Mouse (Mus musculus): Measurements from ENCODE around the gene Vps26b. TPM values are rescaled to one million over a fixed set of nuclear protein-coding genes. Genes with fewer than 3 reads are reported as not detected.
A peak's percentile ranks its signal among the peaks of the same experiment; 100 is the strongest.

Vps26b gene
- total RNA-seq (2021) = 100 to 1,000 TPM in 1 of 2 experiments, 10 to 100 TPM in 1; 92.9 to 101 TPM
- long read RNA-seq, experiment 1, transcript Vps26b-201 (6 exons, 3,575 nt) = major isoform, 101 of 110 reads
- long read RNA-seq, experiment 1, partial matches to known transcripts = 3 of 110 reads
- long read RNA-seq, experiment 1, other reads (novel, unspliced or antisense) = 6 of 110 reads
- long read RNA-seq, experiment 2, transcript Vps26b-201 (6 exons, 3,575 nt) = major isoform, 61 of 72 reads
- long read RNA-seq, experiment 2, partial matches to known transcripts = 1 of 72 reads
- long read RNA-seq, experiment 2, other reads (novel, unspliced or antisense) = 8 of 72 reads

- H3K4me3 ChIP-seq = peak within 1 kb of the TSS; percentile 85
- DNase-seq (ENCODE audit: extremely low spot score in 1 of 2, low spot score in 2 of 2) = peak; percentile 94 to 95
- TF ChIP-seq CTCF (IDR thresholded peaks at IDR 0.05) = peak; percentile 30
- H3K27ac ChIP-seq = peak within 1 kb of the TSS; percentile 96
- intact Hi-C loops (cut with DNase I) = loop anchor here (2.0 kb wide), 1 partner anchor 31 kb away; the partner anchor contains the start of genes Acad8 and Thyn1
These were observed at the start of gene Vps26b, which contains the start of gene Ncapd3 for GRCm38 (mm10) chr9:27029828-27030762. Gene Vps26b, minus strand, starts transcription at chr9:27030065. Gene Ncapd3, plus strand, starts transcription at chr9:27030175.

DNA sequence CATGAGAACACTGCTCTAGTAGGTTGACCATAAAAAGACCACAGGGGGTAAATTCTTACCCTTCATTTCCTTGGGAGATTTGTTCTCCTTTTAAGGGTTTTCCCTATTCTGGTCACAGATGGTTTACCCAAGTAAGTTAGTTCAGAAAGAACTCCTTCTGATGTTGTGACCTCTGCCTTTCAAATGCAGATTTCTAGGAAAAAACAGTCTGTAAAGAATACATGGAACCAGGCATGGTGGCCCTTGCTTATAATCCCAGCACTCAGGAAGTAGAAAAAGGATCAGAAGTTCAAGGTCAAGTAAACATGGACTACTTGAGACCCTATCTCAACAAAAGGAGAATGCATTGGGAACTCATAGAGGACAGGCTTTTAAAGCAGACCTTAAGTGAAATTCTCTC is 45.9 kb upstream of the Vps26b start:
- H3K4me3 ChIP-seq = no peak overlapping the region
- intact Hi-C loops (cut with DNase I) = no loop called here
- no peak for DNase-seq (ENCODE audit: extremely low spot score in 1 of 2, low spot score in 2 of 2)
- TF ChIP-seq CTCF (IDR thresholded peaks at IDR 0.05) = no peak
- no peak overlapping the region for H3K27ac ChIP-seq

DNA sequence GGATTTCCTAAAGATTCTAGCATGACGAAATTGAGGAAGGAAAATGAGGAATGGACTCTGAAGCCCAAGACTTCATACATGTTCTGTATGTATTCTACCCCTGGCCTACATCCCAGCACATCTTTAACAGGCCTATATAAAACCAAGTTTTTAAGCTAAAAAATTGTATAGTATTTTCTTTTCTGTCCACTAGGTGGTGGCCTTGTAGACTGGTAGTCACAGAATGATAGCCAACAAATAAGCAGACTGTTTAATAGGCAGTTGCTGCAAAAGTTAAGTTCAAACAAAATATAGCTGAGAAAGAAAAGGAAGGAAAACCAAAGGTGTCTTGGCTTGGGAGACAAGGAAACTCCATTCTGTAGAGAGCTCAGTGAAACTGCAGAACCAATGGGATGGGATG is 44.8 kb upstream of the Vps26b start:
- Histone ChIP-seq H3K4me3 (no peak overlapping the region), H3K27ac (no peak overlapping the region)
- TF ChIP-seq CTCF (IDR thresholded peaks at IDR 0.05) = peak; percentile 67
- intact Hi-C loops (cut with DNase I) = no loop called here
- no peak for DNase-seq (ENCODE audit: extremely low spot score in 1 of 2, low spot score in 2 of 2)

DNA sequence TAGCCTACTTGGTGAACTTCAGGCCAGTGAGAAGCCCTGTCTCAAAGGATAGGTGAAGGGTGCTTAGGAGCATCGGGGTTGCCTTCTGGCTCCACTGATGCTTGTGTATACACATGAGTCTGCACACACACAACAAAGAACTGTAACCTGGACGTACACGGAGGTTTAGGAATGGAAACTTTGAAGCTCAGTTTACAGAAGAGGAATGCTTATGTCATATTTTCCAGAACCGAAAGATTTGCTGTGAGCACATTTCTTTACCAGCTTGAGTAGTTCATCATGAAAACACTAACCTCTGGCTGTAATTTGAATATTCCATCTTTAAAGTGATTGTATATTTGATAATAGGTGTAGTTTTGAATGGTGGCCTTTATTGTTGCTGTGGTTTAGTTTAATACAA is 41.0 kb upstream of the Vps26b start:
- Histone ChIP-seq H3K4me3 (no peak overlapping the region), H3K27ac (no peak overlapping the region)
- no peak for TF ChIP-seq CTCF (IDR thresholded peaks at IDR 0.05)
- intact Hi-C loops (cut with DNase I) = no loop called here
- DNase-seq (ENCODE audit: extremely low spot score in 1 of 2, low spot score in 2 of 2) = no peak

GRCm38 (mm10) chr9:27058341-27058740 is 28.5 kb upstream of the Vps26b start:
- intact Hi-C loops (cut with DNase I) = no loop called here
- H3K4me3 ChIP-seq = no peak overlapping the region
- H3K27ac ChIP-seq = peak overlapping the region; percentile 6; the same call in 1 of the 2 replicates
- TF ChIP-seq CTCF (IDR thresholded peaks at IDR 0.05) = no peak
- DNase-seq (ENCODE audit: extremely low spot score in 1 of 2, low spot score in 2 of 2) = peak in 1 of 2 experiments; percentile 30

DNA sequence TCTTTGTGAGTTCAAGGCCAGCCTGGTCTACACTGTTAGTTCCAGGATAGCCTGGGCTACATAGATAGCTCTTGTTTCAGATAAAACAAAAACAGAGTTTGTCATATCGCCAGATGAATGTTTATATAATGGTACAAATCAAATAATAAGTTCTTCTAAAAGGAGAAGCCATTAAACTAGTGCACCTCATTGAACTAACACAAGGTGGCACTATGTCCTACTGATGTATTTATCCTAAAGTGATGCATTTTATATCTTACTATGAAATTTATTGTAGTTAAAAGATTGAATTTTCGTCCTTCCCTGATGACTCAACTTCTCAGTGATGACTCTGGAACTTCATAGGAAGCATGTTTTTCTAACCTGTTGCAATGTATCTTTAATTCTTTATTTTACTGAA is 19.6 kb upstream of the Vps26b start:
- no peak overlapping the region for H3K27ac ChIP-seq
- DNase-seq (ENCODE audit: extremely low spot score in 1 of 2, low spot score in 2 of 2) = no peak
- TF ChIP-seq CTCF (IDR thresholded peaks at IDR 0.05) = peak; percentile 65
- intact Hi-C loops (cut with DNase I) = no loop called here
- no peak overlapping the region for H3K4me3 ChIP-seq

- intact Hi-C loops (cut with DNase I) = no loop called here
These were observed 14.0 kb upstream of the Vps26b start for GRCm38 (mm10) chr9:27043892-27044291.

DNA sequence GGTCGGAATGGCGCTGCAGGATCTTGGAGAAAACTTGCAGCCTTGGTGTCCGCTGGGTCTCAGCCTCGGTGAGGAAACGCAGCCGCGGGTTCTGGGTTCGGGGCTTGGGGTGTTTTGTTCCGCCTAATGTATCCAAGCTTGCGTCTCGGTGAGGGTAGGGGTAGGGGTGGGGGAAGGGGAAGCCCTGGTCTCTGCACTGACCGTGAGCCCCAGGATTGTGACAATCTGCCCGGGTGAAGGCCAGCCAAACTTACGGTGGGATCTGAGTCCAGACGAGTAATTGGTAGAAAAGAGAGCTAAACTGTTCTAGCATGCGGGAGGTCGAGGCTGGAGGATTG is 867 bp upstream of the Vps26b start:
- peak overlapping the region; percentile 85 for H3K4me3 ChIP-seq
- intact Hi-C loops (cut with DNase I) = no loop called here
- no peak overlapping the region for H3K27ac ChIP-seq
- no peak for TF ChIP-seq CTCF (IDR thresholded peaks at IDR 0.05)
- no peak for DNase-seq (ENCODE audit: extremely low spot score in 1 of 2, low spot score in 2 of 2)

More at GRCm38 (mm10) chr9:27043892-27044291, 14.0 kb upstream of the Vps26b start:
- DNase-seq (ENCODE audit: extremely low spot score in 1 of 2, low spot score in 2 of 2) = no peak
- no peak for TF ChIP-seq CTCF (IDR thresholded peaks at IDR 0.05)
- Histone ChIP-seq H3K27ac (no peak overlapping the region), H3K4me3 (no peak overlapping the region)

DNA sequence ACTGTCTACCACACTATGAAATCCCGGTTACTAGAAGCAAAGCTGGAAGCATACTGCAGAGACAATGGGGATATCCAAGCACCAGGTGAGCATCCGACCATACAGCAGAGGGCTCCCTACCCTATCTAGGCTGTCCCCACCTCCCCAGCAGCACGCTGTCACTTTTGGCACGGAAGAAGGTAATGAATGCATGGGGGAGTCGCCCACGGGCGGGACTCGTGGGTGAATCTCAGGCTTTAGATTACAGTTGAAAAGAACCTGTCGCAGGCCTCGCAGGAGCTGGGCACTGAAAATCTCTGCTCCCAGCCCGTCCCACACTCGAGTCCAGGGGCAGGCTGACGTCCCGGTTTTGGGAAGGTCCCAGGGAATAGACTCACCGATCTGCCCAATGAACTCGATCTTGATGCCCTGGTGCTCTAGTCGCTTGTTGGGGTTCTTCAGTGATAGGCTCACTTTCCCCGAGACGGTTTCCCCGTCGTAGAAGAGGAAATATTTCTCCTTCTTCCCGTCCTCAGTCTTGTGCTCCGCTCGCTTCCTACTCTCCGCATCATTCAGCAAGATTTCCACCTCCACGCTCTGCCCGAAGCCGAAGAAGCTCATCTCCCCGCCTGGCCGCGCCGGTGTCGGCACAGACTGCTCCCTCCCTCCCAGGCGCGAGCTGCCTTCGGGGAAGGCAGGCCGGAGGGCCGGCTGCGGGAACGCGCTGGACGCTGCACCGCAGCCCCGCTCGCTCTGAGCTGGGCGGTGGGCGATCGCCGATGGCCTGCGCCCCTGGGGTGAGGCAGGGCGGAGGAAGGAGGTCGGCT is 640 bp downstream of the Vps26b start:
- peak overlapping the region; percentile 85 for H3K4me3 ChIP-seq
- TF ChIP-seq CTCF (IDR thresholded peaks at IDR 0.05) = peak; percentile 19

DNA sequence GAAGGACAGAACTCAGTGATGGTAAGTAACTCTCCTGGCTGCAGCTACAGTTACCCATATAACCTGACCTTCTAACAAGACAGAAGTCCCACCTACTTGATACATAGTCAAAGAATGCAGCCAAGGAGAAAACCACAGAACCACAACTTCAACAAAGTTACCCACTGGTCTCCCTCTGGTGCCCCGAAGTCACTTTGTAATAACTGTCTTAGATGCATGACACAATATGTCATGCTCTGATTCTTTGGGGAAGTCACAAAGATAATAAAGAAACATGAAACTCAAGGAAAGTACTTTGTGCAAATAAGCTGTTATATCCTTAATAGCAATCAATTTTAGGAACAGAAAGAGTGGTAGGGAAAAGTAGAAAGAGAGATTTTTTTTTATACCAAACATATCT is 3.2 kb downstream of the Vps26b start:
- DNase-seq (ENCODE audit: extremely low spot score in 1 of 2, low spot score in 2 of 2) = no peak
- no peak for TF ChIP-seq CTCF (IDR thresholded peaks at IDR 0.05)
- H3K27ac ChIP-seq = no peak overlapping the region
- intact Hi-C loops (cut with DNase I) = no loop called here
- peak overlapping the region; percentile 9; the same call in 1 of the 2 replicates for H3K4me3 ChIP-seq

More for the DNA sequence above, 640 bp downstream of the Vps26b start:
- peak overlapping the region; percentile 96 for H3K27ac ChIP-seq
- DNase-seq (ENCODE audit: extremely low spot score in 1 of 2, low spot score in 2 of 2) = peak; percentile 63 to 65
- intact Hi-C loops (cut with DNase I) = loop anchor here (2.0 kb wide), 1 partner anchor 30 kb away; the partner anchor contains the start of genes Acad8 and Thyn1

DNA sequence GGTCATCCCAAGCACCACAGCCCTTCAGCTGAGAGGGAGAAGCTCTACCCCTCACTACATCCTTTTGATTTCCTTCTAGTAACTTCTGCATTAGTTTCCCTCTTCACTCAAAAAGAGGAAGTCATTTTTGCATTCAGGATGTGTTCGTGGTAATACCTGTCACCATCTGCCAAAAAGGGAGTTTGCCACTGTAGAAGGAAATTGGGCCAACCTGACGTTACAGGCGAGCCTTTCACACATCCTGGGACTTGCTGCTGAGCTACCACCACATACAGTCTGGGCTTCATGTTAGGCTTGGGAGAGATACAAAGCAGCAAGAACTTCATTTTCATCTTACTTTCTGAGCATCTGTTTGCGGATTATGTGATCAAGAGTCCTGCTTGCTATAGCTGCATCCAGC is 6.2 kb downstream of the Vps26b start:
- intact Hi-C loops (cut with DNase I) = no loop called here
- Histone ChIP-seq H3K4me3 (no peak overlapping the region), H3K27ac (no peak overlapping the region)
- no peak for DNase-seq (ENCODE audit: extremely low spot score in 1 of 2, low spot score in 2 of 2)
- TF ChIP-seq CTCF (IDR thresholded peaks at IDR 0.05) = no peak

Measured in left cerebral cortex, adult 2 months (tissue).